ENCODE assay signal across 11 mouse cellular contexts in genomic region chr1:193169856-193170255, GRCm38 (mm10). TPM values are rescaled to one million over a fixed set of nuclear protein-coding genes. Genes with fewer than 3 reads are reported as not detected.
DNase-seq lines count a peak whose midpoint lies in the region; ATAC-seq lines count a peak whose summit lies in the region.
"Had no signal": no experiment of that assay in that cellular context is flagged by ENCODE, and none has a peak within 500 bp of the region (broad histone marks: within the 10 kb centered on the region; RNA-seq: fewer than 3 reads in every experiment).

No protein-coding gene starts in this region.

- H3K4me1 ChIP-seq in kidney, embryonic 14.5 days (ENCODE audit: control insufficient read depth, insufficient read depth, low read length), result peaks cover 18% of the 10 kb centered on the region; the same call in 1 of the 2 replicates

- peak; percentile 35 for DNase-seq in kidney, adult 11 months
- DNase-seq in A20 (ENCODE audit: low read depth, low spot score), result peak; percentile 34
- DNase-seq in T-cell, adult 2 months (ENCODE audit: low spot score), result peak; percentile 63
- DNase-seq in lung, postnatal 14 days, result peak; percentile 32
- no peak for DNase-seq in layer of hippocampus, adult 18-20 months (ENCODE audit: low spot score in 2 of 2)
- DNase-seq in layer of hippocampus, postnatal 10 days (ENCODE audit: low spot score in 2 of 2), result no peak
- DNase-seq in Muller cell, postnatal 12 days (ENCODE audit: inconsistent ontology term), result no peak
- DNase-seq: left cerebral cortex, postnatal 4 days had no signal

- no peak overlapping the region for H3K27ac ChIP-seq in kidney, embryonic 14.5 days (ENCODE audit: low read depth, low read length)
- H3K27ac ChIP-seq: hindbrain, embryonic 15.5 days; midbrain, embryonic 10.5 days had no signal

- H3K9ac ChIP-seq in kidney, embryonic 14.5 days (ENCODE audit: low read depth, low read length), result no peak overlapping the region
- H3K9ac ChIP-seq: hindbrain, embryonic 15.5 days had no signal

- no peaks in the 10 kb centered on the region for H3K36me3 ChIP-seq in kidney, embryonic 14.5 days (ENCODE audit: control insufficient read depth, insufficient read depth, low read length)
- H3K36me3 ChIP-seq: hindbrain, embryonic 15.5 days; midbrain, embryonic 10.5 days had no signal

- H3K27me3 ChIP-seq in kidney, embryonic 14.5 days (ENCODE audit: control insufficient read depth, insufficient read depth, low read length), result no peaks in the 10 kb centered on the region
- H3K27me3 ChIP-seq: hindbrain, embryonic 15.5 days had no signal

- 87% methylated on average over 2 of the region's 2 CpGs for WGBS in kidney, embryonic 14.5 days

- H3K4me3 ChIP-seq in kidney, embryonic 14.5 days (ENCODE audit: low read length), result no peak overlapping the region
- H3K4me3 ChIP-seq: hindbrain, embryonic 15.5 days; midbrain, embryonic 10.5 days had no signal

- ATAC-seq in kidney, embryonic 14.5 days (ENCODE audit: low FRiP score, low TSS enrichment), result no peak

- H3K4me2 ChIP-seq in kidney, embryonic 14.5 days (replicated peaks; ENCODE audit: low read depth, low read length), result no peak overlapping the region
- H3K4me2 ChIP-seq: hindbrain, embryonic 15.5 days had no signal

- no peaks in the 10 kb centered on the region for H3K9me3 ChIP-seq in kidney, embryonic 14.5 days (ENCODE audit: control insufficient read depth, low read length)
- H3K9me3 ChIP-seq: hindbrain, embryonic 15.5 days; midbrain, embryonic 10.5 days had no signal

RNA-seq across cellular contexts. Expression of gene A130010J15Rik, which starts 2.0 kb away (rescaled TPM):
- polyA plus RNA-seq in kidney, embryonic 14.5 days (2014; fragmentation: Nextera tagmentation; extraction: Ambion mirVana), result 13.1 and 16.0 TPM in 2 replicates
- total RNA-seq in layer of hippocampus, adult 18-20 months (2021), result 1 to 10 TPM; 4.1 to 4.8 TPM
- total RNA-seq in layer of hippocampus, postnatal 10 days (2021), result 1 to 10 TPM; 6.7 to 7.3 TPM

RNA-seq across cellular contexts. Expression of gene Irf6, which starts 16.9 kb away (rescaled TPM):
- 7.4 and 16.1 TPM in 2 replicates for polyA plus RNA-seq in kidney, embryonic 14.5 days (2014; fragmentation: Nextera tagmentation; extraction: Ambion mirVana)
- total RNA-seq in layer of hippocampus, adult 18-20 months (2021), result under 1 TPM; 0.81 to 0.92 TPM
- 1 to 10 TPM; 1.0 TPM for total RNA-seq in layer of hippocampus, postnatal 10 days (2021)

RNA-seq across cellular contexts. Expression of gene Traf3ip3, which starts 31.6 kb away (rescaled TPM):
- 0.50 and 1.6 TPM in 2 replicates for polyA plus RNA-seq in kidney, embryonic 14.5 days (2014; fragmentation: Nextera tagmentation; extraction: Ambion mirVana)
- 1 to 10 TPM; 1.4 to 1.9 TPM for total RNA-seq in layer of hippocampus, adult 18-20 months (2021)
- 1 to 10 TPM; 2.7 to 3.0 TPM for total RNA-seq in layer of hippocampus, postnatal 10 days (2021)

RNA-seq across cellular contexts. Expression of gene Lamb3, which starts 37.6 kb away (rescaled TPM):
- 0.29 and 0.49 TPM in 2 replicates for polyA plus RNA-seq in kidney, embryonic 14.5 days (2014; fragmentation: Nextera tagmentation; extraction: Ambion mirVana)
- total RNA-seq in layer of hippocampus, adult 18-20 months (2021), result under 1 TPM; 0.81 to 0.89 TPM
- 1 to 10 TPM; 1.2 to 1.8 TPM for total RNA-seq in layer of hippocampus, postnatal 10 days (2021)

RNA-seq across cellular contexts. Expression of gene Diexf, which starts 39.8 kb away (rescaled TPM):
- polyA plus RNA-seq in kidney, embryonic 14.5 days (2014; fragmentation: Nextera tagmentation; extraction: Ambion mirVana), result 9.0 and 11.0 TPM in 2 replicates
- total RNA-seq in layer of hippocampus, adult 18-20 months (2021), result 10 to 100 TPM; 24.4 to 26.8 TPM
- 10 to 100 TPM; 21.1 to 21.5 TPM for total RNA-seq in layer of hippocampus, postnatal 10 days (2021)

Comparison
In these comparisons a context has a peak if more than half of its experiments do, and no peak if none do; other contexts are left out.
1. DNase-seq: peak in kidney, adult 11 months (single experiment), A20 (single experiment), T-cell, adult 2 months (single experiment) and lung, postnatal 14 days (single experiment); none in layer of hippocampus, adult 18-20 months (0 of 2), layer of hippocampus, postnatal 10 days (0 of 2) and Muller cell, postnatal 12 days (single experiment).